Mouse (Mus musculus): ENCODE data around the gene Palmd.

- no peak for TF ChIP-seq CTCF (IDR thresholded peaks at IDR 0.05; ENCODE audit: low read depth)
- TF ChIP-seq EP300 (IDR thresholded peaks at IDR 0.05; ENCODE audit: low read depth), result no peak
These were observed 1.4 kb downstream of the Palmd start for GRCm38 (mm10) chr3:116967436-116967835.
